Comparison of ENCODE assay signal across 31 mouse cellular contexts in the genomic region with DNA sequence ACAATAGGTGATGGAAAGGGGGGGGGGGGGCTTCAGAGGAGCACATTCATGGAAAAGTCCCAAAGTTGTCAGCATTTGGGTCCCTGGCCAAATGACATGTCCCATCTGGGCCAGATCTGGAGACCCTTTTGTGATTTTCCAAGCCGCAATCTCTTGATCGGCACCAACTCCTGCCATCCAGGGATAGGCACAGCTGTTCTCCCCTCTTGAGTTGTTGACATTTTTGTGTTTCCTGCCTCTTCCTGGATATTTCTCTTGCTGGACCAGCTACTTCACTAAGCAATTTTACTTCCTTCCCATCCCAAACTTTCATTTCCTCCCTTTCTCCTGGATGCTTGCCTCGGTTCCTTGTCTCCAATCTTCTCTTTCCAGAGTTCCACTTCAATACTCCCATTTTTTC.
DNase-seq lines count a peak whose midpoint lies in the region; ATAC-seq and TF ChIP-seq lines count a peak whose summit lies in the region.
"Had no signal": no experiment of that assay in that cellular context is flagged by ENCODE, and none has a peak within 500 bp of the region (broad histone marks: within the 10 kb centered on the region; RNA-seq: fewer than 3 reads in every experiment).

No protein-coding gene starts in this region.

- H3K4me2 ChIP-seq in kidney, embryonic 16.5 days (replicated peaks; ENCODE audit: low read depth, low read length) = no peak overlapping the region
- no peak overlapping the region for H3K4me2 ChIP-seq in midbrain, embryonic 11.5 days
- no peak overlapping the region for H3K4me2 ChIP-seq in midbrain, embryonic 16.5 days (ENCODE audit: low read length)
- H3K4me2 ChIP-seq: embryonic facial prominence, embryonic 12.5 days; embryonic facial prominence, embryonic 15.5 days; heart, embryonic 12.5 days; heart, embryonic 15.5 days; hindbrain, embryonic 13.5 days had no signal

- 66% methylated on average over 3 of the region's 3 CpGs for WGBS in kidney, adult 2 months
- WGBS in kidney, embryonic 16.5 days = 67% methylated on average over 3 of the region's 3 CpGs
- WGBS in midbrain, embryonic 11.5 days = 92% methylated on average over 3 of the region's 3 CpGs
- WGBS in midbrain, embryonic 16.5 days = 82% methylated on average over 3 of the region's 3 CpGs

- H3K27me3 ChIP-seq in kidney, adult 2 months (replicated peaks; ENCODE audit: control insufficient read depth, insufficient read depth, low read length) = no peaks in the 10 kb centered on the region
- no peaks in the 10 kb centered on the region for H3K27me3 ChIP-seq in kidney, embryonic 16.5 days (ENCODE audit: insufficient read depth, low read length)
- H3K27me3 ChIP-seq in midbrain, embryonic 11.5 days (ENCODE audit: control insufficient read depth, insufficient read depth, low read length) = no peaks in the 10 kb centered on the region
- H3K27me3 ChIP-seq in midbrain, embryonic 16.5 days (ENCODE audit: control insufficient read depth, insufficient read depth, low read depth, low read length) = no peaks in the 10 kb centered on the region
- H3K27me3 ChIP-seq: CH12.LX; embryonic facial prominence, embryonic 12.5 days; embryonic facial prominence, embryonic 15.5 days; heart, embryonic 12.5 days; heart, embryonic 15.5 days; hindbrain, embryonic 13.5 days; Patski had no signal

- no peak overlapping the region for H3K9ac ChIP-seq in kidney, embryonic 16.5 days (replicated peaks; ENCODE audit: low read length)
- no peak overlapping the region for H3K9ac ChIP-seq in midbrain, embryonic 11.5 days (ENCODE audit: low read length)
- H3K9ac ChIP-seq in midbrain, embryonic 16.5 days (ENCODE audit: low read depth, low read length) = no peak overlapping the region
- H3K9ac ChIP-seq: embryonic facial prominence, embryonic 12.5 days; embryonic facial prominence, embryonic 15.5 days; forebrain, postnatal 0 days; heart, embryonic 12.5 days; heart, embryonic 15.5 days; hindbrain, embryonic 13.5 days had no signal

- peak; percentile 20 for DNase-seq in kidney, adult 2 months
- DNase-seq in midbrain, embryonic 11.5 days (ENCODE audit: low spot score, missing footprints) = peak; percentile 66
- DNase-seq in lung, postnatal 10 days = peak; percentile 23
- peak; percentile 45 for DNase-seq in lung, postnatal 36 days
- DNase-seq in thymus, postnatal 36 days = no peak
- no peak for DNase-seq in layer of hippocampus, adult 9-11 months
- DNase-seq: adrenal gland, postnatal 10 days; adrenal gland, postnatal 36 days; B cell, adult 2 months; cerebellum, adult 11 months; cerebellum, adult 2 months; cerebellum, adult 9-11 months; cerebellum, postnatal 25 days; forebrain, postnatal 0 days; gastrocnemius, adult 2 months; gastrocnemius, postnatal 14 days; heart, postnatal 10 days; heart, postnatal 36 days had no signal

- TF ChIP-seq CTCF in kidney, adult 2 months (conservative IDR thresholded peaks at IDR 0.05; ENCODE audit: insufficient read depth, insufficient read length, low read depth, low read length) = no peak

- no peak for TF ChIP-seq POLR2A in kidney, adult 2 months (IDR thresholded peaks at IDR 0.05; ENCODE audit: low read depth, low read length)

- H3K4me3 ChIP-seq in kidney, adult 2 months (ENCODE audit: insufficient read depth, low read depth, low read length) = no peak overlapping the region
- no peak overlapping the region for H3K4me3 ChIP-seq in kidney, embryonic 16.5 days (ENCODE audit: low read length)
- H3K4me3 ChIP-seq in midbrain, embryonic 11.5 days (ENCODE audit: low read depth, low read length) = no peak overlapping the region
- no peak overlapping the region for H3K4me3 ChIP-seq in midbrain, embryonic 16.5 days (ENCODE audit: low read depth, low read length)
- H3K4me3 ChIP-seq: embryonic facial prominence, embryonic 12.5 days; embryonic facial prominence, embryonic 15.5 days; gastrocnemius, adult 2 months; heart, embryonic 12.5 days; heart, embryonic 15.5 days; hindbrain, embryonic 10.5 days; hindbrain, embryonic 13.5 days had no signal

- no peak for ATAC-seq in kidney, embryonic 16.5 days (ENCODE audit: low FRiP score, low TSS enrichment)
- ATAC-seq in midbrain, embryonic 11.5 days (ENCODE audit: low FRiP score) = no peak
- no peak for ATAC-seq in midbrain, embryonic 16.5 days
- ATAC-seq: forebrain, embryonic 14.5 days; forebrain, postnatal 0 days; hindbrain, embryonic 16.5 days; Patski had no signal

- no peaks in the 10 kb centered on the region for H3K36me3 ChIP-seq in kidney, adult 2 months (ENCODE audit: control insufficient read depth, insufficient read depth, low read length)
- H3K36me3 ChIP-seq in kidney, embryonic 16.5 days (ENCODE audit: insufficient read depth, low read length) = no peaks in the 10 kb centered on the region
- H3K36me3 ChIP-seq in midbrain, embryonic 11.5 days (ENCODE audit: control insufficient read depth, insufficient read depth, low read length) = no peaks in the 10 kb centered on the region
- no peaks in the 10 kb centered on the region for H3K36me3 ChIP-seq in midbrain, embryonic 16.5 days (ENCODE audit: control insufficient read depth, insufficient read depth, low read length)
- H3K36me3 ChIP-seq: embryonic facial prominence, embryonic 12.5 days; embryonic facial prominence, embryonic 15.5 days; G1E; heart, embryonic 12.5 days; heart, embryonic 15.5 days; hindbrain, embryonic 10.5 days; hindbrain, embryonic 13.5 days had no signal

- H3K4me1 ChIP-seq in kidney, adult 2 months (ENCODE audit: control insufficient read depth, insufficient read depth, low read length) = peaks cover 3% of the 10 kb centered on the region; the same call in 1 of the 2 replicates
- no peaks in the 10 kb centered on the region for H3K4me1 ChIP-seq in kidney, embryonic 16.5 days (ENCODE audit: insufficient read depth, low read length)
- no peaks in the 10 kb centered on the region for H3K4me1 ChIP-seq in midbrain, embryonic 11.5 days (ENCODE audit: control insufficient read depth, insufficient read depth, low read length)
- H3K4me1 ChIP-seq in midbrain, embryonic 16.5 days (ENCODE audit: control insufficient read depth, insufficient read depth, low read length) = no peaks in the 10 kb centered on the region
- H3K4me1 ChIP-seq: embryonic facial prominence, embryonic 12.5 days; embryonic facial prominence, embryonic 15.5 days; heart, embryonic 12.5 days; heart, embryonic 15.5 days; hindbrain, embryonic 10.5 days had no signal

- no peaks in the 10 kb centered on the region for H3K9me3 ChIP-seq in kidney, embryonic 16.5 days (ENCODE audit: low read length)
- H3K9me3 ChIP-seq in midbrain, embryonic 11.5 days (ENCODE audit: control insufficient read depth, low read length) = no peaks in the 10 kb centered on the region
- no peaks in the 10 kb centered on the region for H3K9me3 ChIP-seq in midbrain, embryonic 16.5 days (replicated peaks; ENCODE audit: control insufficient read depth, low read length, poor library complexity, severe bottlenecking)
- H3K9me3 ChIP-seq: embryonic facial prominence, embryonic 12.5 days; embryonic facial prominence, embryonic 15.5 days; G1E; heart, embryonic 12.5 days; heart, embryonic 15.5 days; hindbrain, embryonic 10.5 days; hindbrain, embryonic 13.5 days had no signal

- H3K27ac ChIP-seq in kidney, adult 2 months (ENCODE audit: insufficient read depth, low read depth, low read length) = no peak overlapping the region
- H3K27ac ChIP-seq in kidney, embryonic 16.5 days (ENCODE audit: low read length) = no peak overlapping the region
- no peak overlapping the region for H3K27ac ChIP-seq in midbrain, embryonic 11.5 days (ENCODE audit: low read depth, low read length)
- H3K27ac ChIP-seq in midbrain, embryonic 16.5 days (ENCODE audit: low read length) = no peak overlapping the region
- H3K27ac ChIP-seq: embryonic facial prominence, embryonic 12.5 days; embryonic facial prominence, embryonic 15.5 days; gastrocnemius, adult 2 months; heart, embryonic 15.5 days; hindbrain, embryonic 10.5 days; hindbrain, embryonic 13.5 days had no signal

Comparison
In these comparisons a context has a peak if more than half of its experiments do, and no peak if none do; other contexts are left out.
1. DNase-seq: peak in kidney, adult 2 months (single experiment), midbrain, embryonic 11.5 days (single experiment), lung, postnatal 10 days (single experiment) and lung, postnatal 36 days (single experiment); none in thymus, postnatal 36 days (0 of 2) and layer of hippocampus, adult 9-11 months (single experiment).